Mouse (Mus musculus) forebrain, embryonic 10.5 days (tissue): Measurements from ENCODE around the gene Gne. TPM values are rescaled to one million over a fixed set of nuclear protein-coding genes. Genes with fewer than 3 reads are reported as not detected.

Source experiments
- DNase-seq: peaks from one replicate; pipeline ENCODE4 v3.0.0-alpha.2; 2017; ENCODE audit warnings: low spot score; ENCODE audit errors: extremely low spot score
- H3K27ac ChIP-seq: fragments of 300-500 bp; sonication (generic); 2 replicates; pipeline ENCODE4 v1.5.1; 2016; ENCODE audit warnings: mild to moderate bottlenecking
- H3K27me3 ChIP-seq: fragments of 300-500 bp; sonication (generic); 2 replicates; pipeline ENCODE4 v1.6.1; 2016; ENCODE audit warnings: mild to moderate bottlenecking; ENCODE audit not compliant: poor library complexity, severe bottlenecking
- H3K36me3 ChIP-seq: fragments of 300-500 bp; sonication (generic); replicated peaks from 2 replicates; pipeline ENCODE4 v1.6.1; 2016; ENCODE audit warnings: mild to moderate bottlenecking, moderate library complexity
- H3K4me1 ChIP-seq: fragments of 300-500 bp; sonication (generic); 2 replicates; pipeline ENCODE4 v1.6.1; 2016
- H3K4me3 ChIP-seq: fragments of 300-500 bp; sonication (generic); 2 replicates; pipeline ENCODE4 v1.5.1; 2016; ENCODE audit warnings: mild to moderate bottlenecking, moderate library complexity
- H3K9me3 ChIP-seq: fragments of 300-500 bp; sonication (generic); 2 replicates; pipeline ENCODE4 v1.6.1; 2016; ENCODE audit warnings: mild to moderate bottlenecking, moderate library complexity
- WGBS: fragments of 180-500 bp; shearing (Covaris S2); methylation state at CpG from one replicate; pipeline ENCODE4 v1.1.7; 2016; 5-methylcytosine and 5-hydroxymethylcytosine counted together
- polyA plus RNA-seq: library from polyadenylated mRNA; unstranded; fragments of >200 nt; fragmentation: Nextera tagmentation; extraction: Ambion mirVana; gene quantifications from 2 replicates; pipeline ENCODE4 v1.2.1, GENCODE M21; 2016

Gne gene
- polyA plus RNA-seq, result 18.0 and 19.2 TPM in 2 replicates

DNA sequence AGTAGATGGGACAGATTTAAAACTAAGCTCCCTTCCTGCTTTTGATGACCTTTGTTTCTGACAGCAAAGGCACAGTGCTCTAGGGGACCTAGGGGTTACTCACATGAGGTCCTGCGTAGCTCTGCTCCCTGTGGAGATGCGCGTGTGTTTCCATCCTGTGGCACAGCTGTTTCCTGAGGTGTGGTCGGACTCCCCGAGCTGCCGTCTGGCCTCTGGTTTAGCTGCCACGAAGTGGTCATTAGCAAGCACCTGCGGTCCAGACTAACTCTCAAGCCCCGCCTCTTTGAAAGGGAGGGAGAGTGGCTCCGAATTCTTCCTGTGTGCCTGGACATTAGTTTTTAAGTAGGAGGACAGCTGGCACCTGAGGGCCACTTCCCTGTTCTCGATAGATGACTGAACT lies at the start of gene Gne:
Gene Gne, minus strand, starts transcription at position 233 of the 400 bp plus-strand sequence.
- 26% methylated on average over 11 of the region's 11 CpGs for WGBS
- Histone ChIP-seq H3K4me1 (peaks cover 9% of the 10 kb centered on the region), H3K36me3 (no peaks in the 10 kb centered on the region), H3K4me3 (no peak within 1 kb of the TSS), H3K9me3 (no peaks in the 10 kb centered on the region), H3K27ac (no peak within 1 kb of the TSS), H3K27me3 (0 out of 2 replicates have a peak, but pooled peaks cover 2% of the 10 kb centered on the region)
- no peak for DNase-seq

DNA sequence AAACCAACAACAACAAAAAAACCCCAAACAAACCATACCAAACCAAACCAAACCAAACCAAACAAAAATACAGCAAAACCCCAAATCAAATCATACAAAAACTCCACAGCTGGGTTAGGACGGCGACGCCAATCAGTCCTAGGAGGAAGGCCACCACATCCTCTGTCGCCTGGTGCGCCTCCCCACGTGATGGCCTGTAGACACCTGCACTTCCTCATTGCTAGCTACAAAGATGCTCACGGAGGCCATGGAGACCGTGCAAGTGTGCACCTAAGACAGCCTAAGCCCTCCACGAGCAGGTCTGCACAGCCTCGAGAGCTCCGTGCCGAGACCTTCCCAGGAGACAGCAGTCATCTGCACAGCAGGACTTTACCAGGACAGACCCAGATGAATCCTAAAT lies 42.8 kb upstream of the Gne start:
- no peaks in the 10 kb centered on the region for H3K4me1 ChIP-seq
- no peak overlapping the region for H3K27ac ChIP-seq
- WGBS, result 96% methylated on average over 12 of the region's 12 CpGs
- H3K4me3 ChIP-seq, result no peak overlapping the region
- H3K27me3 ChIP-seq, result no peaks in the 10 kb centered on the region
- DNase-seq, result no peak
- H3K36me3 ChIP-seq, result peaks cover 96% of the 10 kb centered on the region
- H3K9me3 ChIP-seq, result no peaks in the 10 kb centered on the region

DNA sequence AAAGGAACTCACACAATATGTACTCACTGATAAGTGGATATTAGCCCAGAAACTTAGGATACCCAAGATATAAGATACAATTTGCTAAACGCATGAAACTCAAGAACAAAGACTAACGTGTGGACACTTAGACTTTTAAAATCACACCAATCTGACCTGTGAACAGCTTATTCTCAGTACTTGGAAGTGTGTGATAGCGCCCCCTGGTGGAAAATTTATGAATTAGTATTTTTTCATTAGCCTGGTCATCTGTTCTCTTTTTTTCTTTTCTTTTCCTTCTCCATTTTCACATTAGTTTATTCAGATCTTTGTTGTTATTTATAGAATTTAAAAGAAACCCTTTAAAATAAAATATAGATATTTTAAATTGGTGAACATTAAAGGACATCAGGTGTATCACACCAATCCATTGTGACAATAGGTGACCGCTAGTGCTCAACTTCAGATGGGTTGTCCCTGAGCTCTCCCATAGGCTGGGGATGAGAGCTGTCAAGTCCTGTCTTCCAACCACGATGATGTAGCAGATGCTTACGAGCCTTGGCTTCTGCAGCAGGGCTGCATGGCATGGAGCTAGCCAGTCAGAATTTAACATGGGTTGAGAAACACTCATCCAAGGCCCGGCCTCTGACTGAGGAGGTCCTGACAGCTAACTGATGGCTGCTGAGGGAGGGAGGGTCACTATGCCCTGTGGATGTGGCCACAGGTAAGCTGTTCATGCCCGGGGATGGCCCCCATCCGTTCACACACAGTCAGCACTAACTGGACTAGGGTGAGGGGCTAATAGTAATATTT lies 35.6 kb upstream of the Gne start:
- no peak overlapping the region for H3K27ac ChIP-seq
- 57% methylated on average over 9 of the region's 9 CpGs for WGBS
- no peaks in the 10 kb centered on the region for H3K27me3 ChIP-seq
- no peaks in the 10 kb centered on the region for H3K9me3 ChIP-seq
- no peak for DNase-seq
- H3K36me3 ChIP-seq, result peaks cover 24% of the 10 kb centered on the region
- H3K4me3 ChIP-seq, result no peak overlapping the region
- no peaks in the 10 kb centered on the region for H3K4me1 ChIP-seq

DNA sequence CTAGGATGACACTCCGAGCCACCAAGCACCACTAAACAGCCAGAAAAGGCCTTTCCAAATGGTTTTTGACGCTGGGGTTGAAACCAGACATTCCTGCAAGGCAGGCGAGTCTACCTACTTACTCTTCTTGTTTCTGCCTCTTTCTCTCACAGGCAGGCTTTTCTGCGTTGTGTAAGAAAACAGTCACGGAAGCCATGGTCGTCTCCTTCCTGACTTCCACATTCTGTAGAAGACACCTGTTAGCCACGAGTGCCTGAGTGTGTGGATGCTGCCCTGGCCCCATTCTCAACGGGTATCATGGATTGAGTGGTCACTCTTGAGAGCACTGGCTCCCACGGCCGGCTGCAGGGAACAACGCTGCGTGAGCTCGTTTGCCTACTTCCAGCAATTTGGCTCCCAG lies 31.1 kb upstream of the Gne start:
- 88% methylated on average over 13 of the region's 13 CpGs for WGBS
- no peak for DNase-seq
- no peak overlapping the region for H3K4me3 ChIP-seq

DNA sequence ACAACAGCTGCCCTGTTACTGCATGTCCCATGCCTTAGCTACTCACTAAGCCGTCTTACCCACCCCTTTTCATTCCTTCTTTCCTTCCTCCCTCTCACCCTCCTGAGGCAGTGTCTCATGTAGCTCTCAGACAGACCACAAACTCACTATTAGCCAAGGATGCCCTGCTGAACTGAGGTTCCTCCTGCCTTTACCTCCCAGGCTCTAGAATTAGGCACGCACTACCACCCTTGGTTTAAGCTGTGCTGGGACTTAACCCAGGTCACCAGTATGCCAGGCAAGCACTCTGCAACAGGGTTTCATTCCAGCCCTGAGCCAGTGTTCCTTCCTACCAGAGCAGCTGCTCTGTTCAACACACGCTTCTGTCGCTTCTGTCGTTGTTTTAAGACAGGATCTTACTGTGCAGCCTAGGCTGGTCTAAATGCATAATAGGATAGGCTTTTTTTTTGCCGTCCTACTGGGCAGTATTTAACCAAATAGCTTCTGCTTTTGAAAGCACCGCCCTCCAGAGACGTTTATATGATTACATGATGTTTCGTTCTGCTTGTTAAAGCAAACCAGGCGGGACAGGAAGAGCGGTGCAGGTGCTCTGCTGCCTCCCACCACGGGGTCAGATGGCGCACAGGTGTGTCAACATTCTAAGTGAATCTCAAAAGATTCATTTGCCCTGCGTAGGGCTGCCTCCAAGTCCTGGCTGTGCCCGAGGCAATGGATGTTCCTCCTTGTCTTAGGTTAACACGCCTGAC lies 29.6 kb upstream of the Gne start:
- DNase-seq, result no peak

More for the DNA sequence above, 31.1 kb upstream of the Gne start:
- H3K36me3 ChIP-seq, result no peaks in the 10 kb centered on the region
- no peak overlapping the region for H3K27ac ChIP-seq
- no peaks in the 10 kb centered on the region for H3K9me3 ChIP-seq
- H3K27me3 ChIP-seq, result no peaks in the 10 kb centered on the region
- peaks cover 17% of the 10 kb centered on the region for H3K4me1 ChIP-seq

DNA sequence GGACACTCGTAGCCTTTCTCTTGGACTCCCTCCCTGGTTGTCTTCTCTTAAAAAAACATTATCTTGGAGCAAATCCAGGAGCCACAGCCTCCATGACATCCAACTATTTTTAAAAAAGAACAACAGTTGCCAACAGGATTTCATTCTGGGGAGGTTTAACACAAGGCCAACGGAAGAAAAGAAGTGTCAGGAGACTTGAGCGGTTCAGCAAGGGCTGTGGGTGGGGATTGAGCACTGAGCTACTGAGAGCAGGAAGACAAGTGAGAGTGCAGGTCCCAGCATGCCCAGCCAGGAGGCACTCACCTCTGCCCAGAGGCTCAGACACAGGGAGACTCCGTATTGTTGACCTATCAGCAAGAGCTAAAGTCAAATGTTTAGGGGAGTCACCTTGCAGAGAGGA lies 28.8 kb upstream of the Gne start:
- DNase-seq, result no peak
- H3K9me3 ChIP-seq, result no peaks in the 10 kb centered on the region
- H3K27ac ChIP-seq, result no peak overlapping the region
- H3K36me3 ChIP-seq, result no peaks in the 10 kb centered on the region
- WGBS, result 26% methylated on average over 4 of the region's 4 CpGs
- no peaks in the 10 kb centered on the region for H3K27me3 ChIP-seq
- H3K4me1 ChIP-seq, result peaks cover 17% of the 10 kb centered on the region
- no peak overlapping the region for H3K4me3 ChIP-seq

More for the DNA sequence above, 29.6 kb upstream of the Gne start:
- H3K4me1 ChIP-seq, result peaks cover 17% of the 10 kb centered on the region
- H3K9me3 ChIP-seq, result no peaks in the 10 kb centered on the region
- H3K27ac ChIP-seq, result 0 out of 2 replicates have a peak overlapping the region, but pooled peaks have one; percentile 8
- no peaks in the 10 kb centered on the region for H3K36me3 ChIP-seq
- 39% methylated on average over 16 of the region's 16 CpGs for WGBS
- H3K27me3 ChIP-seq, result no peaks in the 10 kb centered on the region
- H3K4me3 ChIP-seq, result no peak overlapping the region

DNA sequence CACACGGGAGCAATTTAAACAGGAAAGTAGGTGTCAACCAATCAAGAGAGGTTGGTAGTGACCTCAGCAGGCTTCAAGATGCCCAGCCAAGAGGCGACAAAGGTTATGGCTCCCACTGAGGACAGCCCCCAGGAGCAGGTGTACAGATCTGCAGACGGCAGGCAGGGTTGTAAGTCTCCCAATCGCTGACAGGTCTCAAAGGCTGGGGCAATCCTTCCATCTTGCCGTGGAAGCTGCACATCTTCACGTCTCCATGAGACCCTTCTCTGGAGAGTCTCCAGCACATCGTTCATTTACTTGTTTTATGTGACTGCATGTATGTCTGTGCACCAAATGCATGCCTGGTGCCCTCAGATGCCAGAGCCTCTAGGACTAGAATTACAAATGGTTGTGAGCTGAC lies 26.8 kb upstream of the Gne start:
- no peaks in the 10 kb centered on the region for H3K36me3 ChIP-seq
- WGBS, result 80% methylated on average over 7 of the region's 7 CpGs
- H3K4me1 ChIP-seq, result peaks cover 32% of the 10 kb centered on the region
- no peaks in the 10 kb centered on the region for H3K9me3 ChIP-seq
- 0 out of 2 replicates have a peak, but pooled peaks cover 7% of the 10 kb centered on the region for H3K27me3 ChIP-seq
- no peak overlapping the region for H3K4me3 ChIP-seq
- no peak overlapping the region for H3K27ac ChIP-seq
- DNase-seq, result no peak

DNA sequence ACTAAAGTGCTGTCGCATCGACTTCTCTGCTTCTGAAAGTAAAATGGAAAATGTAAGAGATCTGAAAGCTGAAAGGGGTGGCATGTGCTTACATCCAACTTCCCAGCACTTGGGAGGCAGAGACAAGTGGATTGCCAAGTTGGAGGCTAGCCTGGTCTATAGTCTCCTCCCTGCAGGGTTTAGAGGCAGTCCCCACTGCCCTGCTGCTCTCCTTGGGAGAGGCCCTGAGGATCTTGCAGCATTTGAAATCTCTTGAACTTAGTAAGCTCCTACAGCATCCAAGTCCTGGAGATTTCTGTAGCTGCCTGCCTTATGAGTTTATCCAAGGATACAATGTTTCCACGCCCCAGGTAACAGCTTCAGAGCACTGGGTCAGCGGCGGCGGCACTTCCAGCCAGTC lies 24.3 kb upstream of the Gne start:
- Histone ChIP-seq H3K27me3 (peaks cover 11% of the 10 kb centered on the region), H3K4me1 (peaks cover 41% of the 10 kb centered on the region), H3K9me3 (no peaks in the 10 kb centered on the region), H3K27ac (no peak overlapping the region), H3K36me3 (no peaks in the 10 kb centered on the region), H3K4me3 (no peak overlapping the region)
- WGBS, result 92% methylated on average over 6 of the region's 6 CpGs
- DNase-seq, result no peak

DNA sequence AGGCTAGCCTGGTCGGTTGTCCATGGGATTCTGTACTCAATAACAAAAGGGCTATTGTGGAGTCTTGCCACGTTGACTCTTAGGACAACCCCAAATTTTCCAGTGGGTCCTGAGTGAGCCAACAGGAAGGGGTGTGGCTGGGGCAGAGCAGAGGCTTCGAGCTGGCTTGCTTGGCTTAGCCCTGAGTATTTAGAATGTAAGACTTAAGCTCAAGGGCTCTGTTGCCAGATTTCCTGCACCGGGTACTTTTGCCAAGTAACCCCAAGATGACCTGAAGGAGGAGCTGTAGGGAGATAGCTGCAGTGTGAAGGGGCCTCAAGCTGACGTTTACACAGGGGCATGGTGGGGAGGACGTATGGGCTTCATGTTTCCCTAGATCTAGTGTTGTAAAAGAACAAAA lies 23.4 kb upstream of the Gne start:
- Histone ChIP-seq H3K4me3 (no peak overlapping the region), H3K27ac (no peak overlapping the region), H3K9me3 (no peaks in the 10 kb centered on the region), H3K4me1 (peaks cover 34% of the 10 kb centered on the region), H3K27me3 (peaks cover 11% of the 10 kb centered on the region), H3K36me3 (no peaks in the 10 kb centered on the region)
- DNase-seq, result no peak
- 56% methylated on average over 6 of the region's 6 CpGs for WGBS

DNA sequence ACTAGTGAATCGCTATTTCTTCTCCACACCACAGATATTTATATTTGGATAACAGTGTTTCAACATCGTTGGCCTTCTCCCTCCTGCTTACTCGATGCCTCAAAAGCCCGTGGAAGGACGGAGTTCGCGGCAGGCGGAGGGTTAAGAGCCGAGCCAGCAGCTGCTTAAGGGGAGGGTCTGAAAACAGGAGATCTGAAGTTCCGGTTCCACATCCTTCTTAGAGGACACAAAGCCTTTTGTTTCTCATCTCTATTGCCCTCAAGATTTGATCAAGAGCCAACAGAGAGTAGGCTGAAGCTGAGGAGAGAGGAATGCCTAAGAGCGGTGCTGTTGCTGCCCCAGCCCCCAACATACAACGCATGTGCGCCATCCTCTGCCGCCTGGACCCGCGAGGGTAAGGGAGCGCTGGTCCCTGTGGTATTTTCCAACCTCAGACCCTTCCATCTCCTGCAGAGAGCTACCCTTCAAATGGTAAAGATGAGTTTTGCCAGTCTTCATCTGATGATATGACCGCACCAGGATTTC lies 22.4 kb upstream of the Gne start:
- H3K4me1 ChIP-seq, result peaks cover 34% of the 10 kb centered on the region
- peaks cover 11% of the 10 kb centered on the region for H3K27me3 ChIP-seq
- no peaks in the 10 kb centered on the region for H3K9me3 ChIP-seq
- WGBS, result 37% methylated on average over 18 of the region's 18 CpGs
- peak overlapping the region; percentile 36 for H3K27ac ChIP-seq
- H3K36me3 ChIP-seq, result no peaks in the 10 kb centered on the region
- no peak for DNase-seq
- peak overlapping the region; percentile 28 for H3K4me3 ChIP-seq

DNA sequence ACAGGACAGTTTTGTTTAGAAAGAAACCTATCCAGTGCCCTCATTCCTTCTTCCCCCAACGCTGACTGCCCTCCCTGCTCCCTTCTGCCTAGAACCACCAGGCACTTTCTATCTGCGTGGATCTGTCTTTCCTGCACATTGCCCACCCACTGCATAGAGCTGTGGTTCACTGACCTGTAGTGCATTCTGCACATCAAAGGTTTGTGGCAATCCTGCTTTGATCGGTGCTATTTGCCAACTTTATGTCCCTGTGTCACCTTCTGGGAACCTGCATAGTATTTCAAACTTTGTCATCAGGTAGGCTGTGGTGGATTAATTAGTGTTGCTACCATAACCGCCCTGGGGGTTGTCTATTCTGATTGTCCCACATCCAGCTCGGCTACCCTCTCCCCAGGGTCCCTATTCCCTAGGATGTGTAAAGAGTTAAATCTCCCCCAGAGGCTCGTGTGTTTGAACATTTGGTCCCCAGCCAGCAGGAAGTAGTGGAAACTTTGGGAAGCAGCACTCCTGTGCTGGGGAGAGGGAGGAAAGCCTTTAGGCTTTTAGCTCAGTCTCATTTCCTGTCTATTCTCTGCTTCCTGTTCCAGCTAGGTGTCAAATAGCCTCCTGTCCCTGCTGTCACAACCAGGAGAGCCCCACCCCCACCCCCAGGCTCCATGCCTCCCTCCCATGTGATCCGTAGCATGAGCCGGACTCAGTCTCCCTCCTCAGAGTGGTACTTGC lies 20.4 kb upstream of the Gne start:
- 49% methylated on average over 8 of the region's 8 CpGs for WGBS
- Histone ChIP-seq H3K27me3 (peaks cover 11% of the 10 kb centered on the region), H3K4me1 (peaks cover 34% of the 10 kb centered on the region), H3K4me3 (no peak overlapping the region), H3K9me3 (no peaks in the 10 kb centered on the region), H3K27ac (0 out of 2 replicates have a peak overlapping the region, but pooled peaks have one; percentile 0), H3K36me3 (no peaks in the 10 kb centered on the region)
- DNase-seq, result no peak

DNA sequence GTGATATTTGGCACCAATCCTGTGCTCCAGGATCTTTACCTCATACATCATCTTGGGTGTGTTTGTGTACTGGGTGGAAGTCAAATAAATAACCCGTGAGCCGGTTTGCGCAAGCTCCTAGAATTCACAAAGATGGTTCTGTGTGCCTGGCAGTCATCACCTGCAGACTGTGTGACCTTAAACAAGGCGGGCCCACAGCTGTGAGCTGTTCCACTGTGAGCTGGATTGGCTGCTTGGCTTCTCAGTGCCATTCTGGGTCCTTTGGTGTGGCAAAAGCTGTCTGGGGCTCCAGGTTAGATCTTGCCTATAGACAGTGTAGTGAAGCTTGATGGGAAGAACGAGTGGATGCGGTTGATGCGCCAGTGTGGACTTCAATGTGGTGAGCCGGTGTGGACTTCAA lies 19.6 kb upstream of the Gne start:
- no peak overlapping the region for H3K27ac ChIP-seq
- DNase-seq, result no peak
- 93% methylated on average over 8 of the region's 8 CpGs for WGBS

More for the DNA sequence above, 19.6 kb upstream of the Gne start:
- Histone ChIP-seq H3K4me3 (no peak overlapping the region), H3K27me3 (peaks cover 11% of the 10 kb centered on the region), H3K36me3 (no peaks in the 10 kb centered on the region), H3K9me3 (no peaks in the 10 kb centered on the region), H3K4me1 (peaks cover 34% of the 10 kb centered on the region)
